Comparison of ENCODE assay signal across 9 mouse cellular contexts in genomic region chr11:4750263-4750662, GRCm38 (mm10). TPM values are rescaled to one million over a fixed set of nuclear protein-coding genes. Genes with fewer than 3 reads are reported as not detected.
DNase-seq lines count a peak whose midpoint lies in the region; ATAC-seq lines count a peak whose summit lies in the region.
"Had no signal": no experiment of that assay in that cellular context is flagged by ENCODE, and none has a peak within 500 bp of the region (broad histone marks: within the 10 kb centered on the region; RNA-seq: fewer than 3 reads in every experiment).

No protein-coding gene starts in this region.

- H3K4me1 ChIP-seq in kidney, embryonic 15.5 days: peaks cover 24% of the 10 kb centered on the region
- H3K4me1 ChIP-seq in intestine, embryonic 16.5 days (ENCODE audit: control insufficient read depth, insufficient read depth, low read length): peaks cover 12% of the 10 kb centered on the region
- H3K4me1 ChIP-seq in forebrain, embryonic 15.5 days: peaks cover 26% of the 10 kb centered on the region

- H3K4me3 ChIP-seq in kidney, embryonic 15.5 days (replicated peaks): no peak overlapping the region
- no peak overlapping the region for H3K4me3 ChIP-seq in intestine, embryonic 16.5 days (ENCODE audit: low read length)
- no peak overlapping the region for H3K4me3 ChIP-seq in forebrain, embryonic 15.5 days

- 0 out of 2 replicates have a peak, but pooled peaks cover 4% of the 10 kb centered on the region for H3K9me3 ChIP-seq in kidney, embryonic 15.5 days (replicated peaks)
- H3K9me3 ChIP-seq in intestine, embryonic 16.5 days (ENCODE audit: control insufficient read depth, low read length): peaks cover 3% of the 10 kb centered on the region; the same call in 1 of the 2 replicates
- no peaks in the 10 kb centered on the region; the same call in 1 of the 2 replicates for H3K9me3 ChIP-seq in forebrain, embryonic 15.5 days

- peak; percentile 59 for DNase-seq in kidney, adult 18-20 months
- DNase-seq in c-Kit-positive CD71-positive TER-119-positive erythroid progenitor cells, embryonic 14.5 days (ENCODE audit: low spot score): peak; percentile 34
- DNase-seq in lung, postnatal 25 days (ENCODE audit: low spot score): peak; percentile 53
- DNase-seq in urinary bladder, postnatal 14 days (ENCODE audit: low spot score): peak; percentile 79
- DNase-seq in layer of hippocampus, adult 9-11 months: no peak

- ATAC-seq in kidney, embryonic 15.5 days (replicated peaks; ENCODE audit: low FRiP score): no peak
- ATAC-seq in intestine, embryonic 16.5 days: peak; percentile 44; the same call in 1 of the 2 replicates
- ATAC-seq in forebrain, embryonic 15.5 days (replicated peaks): no peak

- no peak overlapping the region for H3K27ac ChIP-seq in kidney, embryonic 15.5 days
- H3K27ac ChIP-seq in intestine, embryonic 16.5 days (ENCODE audit: low read length): no peak overlapping the region
- no peak overlapping the region for H3K27ac ChIP-seq in forebrain, embryonic 15.5 days (replicated peaks)
- H3K27ac ChIP-seq: macrophage had no signal

- H3K27me3 ChIP-seq in kidney, embryonic 15.5 days: peaks cover 73% of the 10 kb centered on the region
- peaks cover 49% of the 10 kb centered on the region for H3K27me3 ChIP-seq in intestine, embryonic 16.5 days (replicated peaks; ENCODE audit: control insufficient read depth, insufficient read depth, low read length)
- peaks cover 44% of the 10 kb centered on the region for H3K27me3 ChIP-seq in forebrain, embryonic 15.5 days

- no peak overlapping the region for H3K4me2 ChIP-seq in kidney, embryonic 15.5 days
- no peak overlapping the region for H3K4me2 ChIP-seq in intestine, embryonic 16.5 days (ENCODE audit: low read depth, low read length)
- H3K4me2 ChIP-seq in forebrain, embryonic 15.5 days (replicated peaks): no peak overlapping the region

- H3K36me3 ChIP-seq in kidney, embryonic 15.5 days: no peaks in the 10 kb centered on the region
- no peaks in the 10 kb centered on the region for H3K36me3 ChIP-seq in intestine, embryonic 16.5 days (ENCODE audit: control insufficient read depth, insufficient read depth, low read length)
- H3K36me3 ChIP-seq in forebrain, embryonic 15.5 days: no peaks in the 10 kb centered on the region

- 6% methylated on average over 9 of the region's 9 CpGs for WGBS in kidney, embryonic 15.5 days
- WGBS in intestine, embryonic 16.5 days: 7% methylated on average over 9 of the region's 9 CpGs
- WGBS in forebrain, embryonic 15.5 days: 7% methylated on average over 9 of the region's 9 CpGs

- H3K9ac ChIP-seq in kidney, embryonic 15.5 days: no peak overlapping the region
- no peak overlapping the region for H3K9ac ChIP-seq in intestine, embryonic 16.5 days (ENCODE audit: low read depth, low read length)
- no peak overlapping the region for H3K9ac ChIP-seq in forebrain, embryonic 15.5 days (replicated peaks)

RNA-seq across cellular contexts. Expression of gene Cabp7, which starts 3.7 kb away (rescaled TPM):
- 0.10 and 0.17 TPM in 2 replicates for polyA plus RNA-seq in kidney, embryonic 15.5 days (2015; fragmentation: Nextera tagmentation; extraction: Ambion mirVana)
- polyA plus RNA-seq in intestine, embryonic 16.5 days (2015; fragmentation: Nextera tagmentation; extraction: Ambion mirVana): 0.07 and 0.15 TPM in 2 replicates
- 1.3 and 1.8 TPM in 2 replicates for polyA plus RNA-seq in forebrain, embryonic 15.5 days (2015; fragmentation: Nextera tagmentation; extraction: Ambion mirVana)

RNA-seq across cellular contexts. Expression of gene Zmat5, which starts 45.8 kb away (rescaled TPM):
- polyA plus RNA-seq in kidney, embryonic 15.5 days (2015; fragmentation: Nextera tagmentation; extraction: Ambion mirVana): 71.6 and 72.1 TPM in 2 replicates
- 64.8 and 66.0 TPM in 2 replicates for polyA plus RNA-seq in intestine, embryonic 16.5 days (2015; fragmentation: Nextera tagmentation; extraction: Ambion mirVana)
- polyA plus RNA-seq in forebrain, embryonic 15.5 days (2015; fragmentation: Nextera tagmentation; extraction: Ambion mirVana): 72.3 and 78.4 TPM in 2 replicates

RNA-seq across cellular contexts. Expression of gene Uqcr10, which starts 46.1 kb away (rescaled TPM):
- polyA plus RNA-seq in kidney, embryonic 15.5 days (2015; fragmentation: Nextera tagmentation; extraction: Ambion mirVana): 889 and 930 TPM in 2 replicates
- polyA plus RNA-seq in intestine, embryonic 16.5 days (2015; fragmentation: Nextera tagmentation; extraction: Ambion mirVana): 1,259 and 1,267 TPM in 2 replicates
- 538 and 557 TPM in 2 replicates for polyA plus RNA-seq in forebrain, embryonic 15.5 days (2015; fragmentation: Nextera tagmentation; extraction: Ambion mirVana)
